Mouse (Mus musculus) spleen, embryonic (tissue): ENCODE results near the gene Gns.

Source experiments
- CTCF ChIA-PET: fragments of 350-600 bp; sonication (Branson Sonifier 250); formaldehyde crosslinking; loops from one replicate; lab custom pipeline; 2022; lab: Charles Lee

Gene Gns

DNA sequence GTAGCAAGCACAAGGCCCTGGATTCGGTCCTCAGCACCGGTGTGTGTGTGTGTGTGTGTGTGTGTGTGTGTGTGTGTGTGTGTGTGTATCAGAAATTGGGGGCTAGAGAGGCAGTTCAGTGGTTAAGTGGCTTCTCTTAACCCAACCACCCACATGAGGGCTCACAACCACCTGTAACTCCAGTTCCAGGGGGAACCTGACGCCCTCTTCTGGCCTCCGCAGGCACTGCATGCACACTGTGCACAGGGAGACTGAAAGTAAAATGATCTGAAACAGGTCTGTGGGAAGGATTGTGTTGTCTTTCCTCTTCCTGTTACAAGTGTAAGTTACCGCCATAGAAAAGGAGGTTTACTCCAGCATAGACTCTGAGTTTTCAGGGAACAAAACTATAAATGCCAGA, 62.2 kb downstream of the Gns start:
- CTCF ChIA-PET, result interaction anchor here (1.1 to 1.5 kb wide), 2 partner anchors 12 to 18 kb away, joined by 3 to 8 read pairs; no protein-coding TSS in a partner anchor

DNA sequence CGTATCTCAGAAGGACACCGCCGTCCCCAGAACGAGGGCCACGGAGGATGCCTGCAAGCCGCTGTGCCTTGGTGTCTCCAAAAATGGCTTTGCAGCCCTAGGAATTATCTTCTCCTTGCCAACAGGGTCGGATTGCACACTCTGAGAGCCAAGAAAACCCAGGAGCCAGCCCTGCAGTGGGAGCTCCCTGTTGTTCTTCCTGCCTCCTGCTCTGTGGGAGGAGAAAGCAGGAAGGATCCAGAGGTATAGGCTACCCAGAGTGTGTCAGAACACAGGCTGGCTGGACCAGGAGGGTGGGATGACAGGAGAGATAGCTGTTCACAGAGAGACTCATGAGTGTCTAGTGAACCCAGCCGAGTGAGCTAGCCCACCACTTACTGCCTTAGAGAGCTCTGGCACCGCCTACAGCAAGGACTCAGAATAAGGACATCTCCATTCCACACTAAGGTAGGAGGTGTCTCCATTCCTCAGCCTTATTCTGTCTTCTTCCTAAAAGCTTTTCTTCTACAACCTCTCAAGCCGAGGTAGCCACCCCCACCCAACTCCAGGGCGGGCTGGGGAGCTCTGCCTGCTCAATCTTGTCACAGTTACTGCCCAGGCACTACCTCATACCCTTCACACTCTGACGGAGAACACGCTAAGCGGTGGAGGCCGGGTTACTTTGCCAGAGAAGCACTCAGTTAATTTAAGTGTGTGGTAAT, 63.3 kb downstream of the Gns start:
- CTCF ChIA-PET, result interaction anchor here (0.9 to 1.5 kb wide), 3 partner anchors 9 to 19 kb away, joined by 3 to 8 read pairs (median 5); no protein-coding TSS in a partner anchor

DNA sequence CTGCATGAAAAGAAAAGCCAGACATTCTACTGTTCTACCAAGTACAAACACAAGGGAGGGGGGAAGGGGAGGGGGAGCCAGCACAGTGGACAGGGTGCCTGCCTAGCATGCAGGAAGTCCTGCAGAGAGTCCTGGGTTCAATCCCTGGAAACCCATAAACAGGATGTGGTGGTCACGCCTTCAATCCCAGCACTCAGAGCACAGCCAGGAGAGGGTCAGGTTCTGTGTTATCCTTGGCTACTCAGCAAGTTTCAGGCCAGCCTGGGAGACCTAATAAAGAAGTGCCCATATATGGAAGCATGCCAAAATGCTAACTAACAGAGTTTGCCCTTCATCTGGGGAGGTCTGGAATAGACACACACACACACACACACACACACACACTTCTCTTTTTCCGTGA, 64.2 kb downstream of the Gns start:
- CTCF ChIA-PET, result interaction anchor here (0.6 kb wide), 1 partner anchor 45 kb away, joined by 4 read pairs; no protein-coding TSS in a partner anchor

DNA sequence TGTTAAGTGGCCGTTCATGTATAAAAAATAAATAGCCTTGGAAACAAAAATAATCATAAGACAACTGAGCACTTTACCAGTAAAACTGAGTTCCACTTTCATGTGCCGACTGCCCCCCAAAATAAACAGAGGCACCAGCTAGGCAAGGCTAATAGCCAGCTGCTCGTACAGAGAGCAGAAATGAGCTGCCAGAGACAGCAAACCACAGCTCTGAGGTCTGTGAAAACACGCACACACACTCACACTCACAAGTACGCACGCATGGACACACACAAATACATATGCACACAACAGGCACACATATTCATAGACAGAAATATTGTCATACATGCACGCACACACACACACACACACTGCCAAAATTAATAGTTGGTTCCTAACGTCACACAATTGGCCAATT, 64.7 kb downstream of the Gns start:
- CTCF ChIA-PET, result interaction anchor here (0.6 to 1.2 kb wide), 3 partner anchors 44 to 1766 kb away, joined by 3 to 8 read pairs (median 4); no protein-coding TSS in a partner anchor

DNA sequence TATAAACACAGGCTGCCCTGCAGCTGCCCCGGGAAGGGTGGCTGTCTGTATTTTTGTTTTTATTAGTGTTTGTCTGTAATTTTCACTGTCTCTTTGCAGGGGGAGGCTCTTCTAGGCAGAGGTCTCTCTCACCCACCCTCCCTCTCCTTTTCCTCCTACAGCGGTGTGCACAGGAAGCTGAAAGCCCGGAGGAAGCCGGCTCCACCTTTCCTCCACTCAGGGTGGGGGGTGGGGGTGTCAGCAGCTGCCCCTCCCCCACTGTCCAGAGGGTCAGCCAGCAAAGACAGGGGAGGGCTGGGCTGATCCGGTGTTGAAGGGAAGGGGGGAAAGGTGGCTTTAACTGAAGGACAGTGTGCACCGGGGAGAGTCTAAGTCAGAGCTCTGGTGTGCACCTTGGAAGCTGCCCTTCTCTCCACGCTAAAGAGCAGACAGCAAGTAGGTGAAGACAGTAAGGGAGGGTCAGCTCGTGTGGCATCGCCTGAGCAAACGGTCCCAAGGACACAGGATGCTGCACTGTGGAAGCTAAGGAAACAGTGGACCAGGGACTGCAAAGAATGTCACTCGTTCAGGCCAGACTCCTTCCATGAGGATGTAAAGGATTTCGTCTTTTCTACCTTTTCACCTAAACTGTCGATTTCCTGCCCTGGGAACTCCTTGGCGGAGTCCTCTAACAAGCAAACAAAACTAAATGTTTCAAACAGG, 65.2 kb downstream of the Gns start:
- CTCF ChIA-PET, result interaction anchor here (0.6 to 1.2 kb wide), 2 partner anchors 85 to 1766 kb away, joined by 3 to 8 read pairs; no protein-coding TSS in a partner anchor

DNA sequence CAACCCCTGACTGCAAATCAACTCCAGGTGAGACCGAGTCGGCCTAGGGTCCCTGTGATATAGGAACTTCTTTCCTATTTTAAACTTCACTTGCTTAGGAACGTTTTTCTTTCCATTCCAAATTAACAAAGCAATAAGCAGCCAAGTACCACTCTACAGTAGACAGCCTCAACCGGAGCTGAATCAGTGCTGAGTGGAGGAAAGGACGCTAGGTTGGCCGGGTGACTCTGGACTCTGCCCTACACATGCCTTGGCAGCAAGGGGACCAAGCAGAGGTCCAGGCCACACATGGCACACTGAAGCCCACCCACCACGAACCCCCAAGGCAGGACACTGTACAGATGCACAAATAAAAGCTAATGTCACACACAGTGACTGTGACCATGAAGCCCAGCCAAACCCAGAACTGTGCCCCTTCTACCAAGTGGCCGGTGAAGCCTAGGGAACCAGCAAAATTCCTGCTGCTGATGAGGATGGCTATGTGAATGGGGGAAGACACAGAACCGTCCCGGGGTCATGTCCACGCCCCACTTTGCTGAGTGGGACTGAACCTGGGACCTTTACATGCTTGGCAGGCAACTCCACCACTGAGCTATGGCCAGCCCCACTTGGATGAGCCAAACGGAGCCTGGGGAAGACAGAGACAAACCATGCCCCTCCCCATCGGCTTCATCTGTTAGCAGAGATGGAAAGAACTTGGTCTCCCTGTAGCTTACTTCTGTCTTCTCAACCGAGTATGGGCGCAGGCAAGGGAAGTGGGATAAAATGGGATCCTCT, 66.1 kb downstream of the Gns start:
- CTCF ChIA-PET, result interaction anchor here (1.2 kb wide), 1 partner anchor 84 kb away, joined by 3 read pairs; no protein-coding TSS in a partner anchor

DNA sequence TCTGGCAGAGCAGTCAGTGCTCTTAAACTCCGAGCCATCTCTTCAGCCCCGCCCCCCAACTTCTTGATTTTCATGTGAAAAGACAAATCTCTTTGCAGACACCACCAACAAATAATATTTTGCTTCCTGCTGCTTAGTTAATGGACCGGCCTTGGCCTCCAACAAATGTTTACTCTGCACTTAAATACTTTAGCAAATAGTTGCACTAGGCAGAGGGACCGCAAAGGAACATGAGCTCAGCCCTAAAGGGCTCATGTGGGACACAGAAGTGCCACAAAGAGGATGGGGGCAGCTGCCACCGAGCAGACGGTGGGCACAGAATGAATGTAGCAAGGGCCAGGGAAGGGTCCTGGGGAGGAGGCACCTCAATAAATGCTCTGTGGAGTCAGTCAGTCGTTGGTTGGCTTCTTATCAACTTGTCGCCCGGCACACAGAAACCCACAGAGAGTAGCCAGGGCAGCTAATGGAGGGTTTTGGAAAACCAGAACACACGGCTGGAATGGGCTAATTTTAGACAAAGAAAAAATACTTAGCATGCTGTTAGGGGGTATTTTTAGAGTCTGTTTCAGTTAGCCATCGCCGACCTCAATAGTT, 67.2 kb downstream of the Gns start:
- CTCF ChIA-PET, result no interaction called here

DNA sequence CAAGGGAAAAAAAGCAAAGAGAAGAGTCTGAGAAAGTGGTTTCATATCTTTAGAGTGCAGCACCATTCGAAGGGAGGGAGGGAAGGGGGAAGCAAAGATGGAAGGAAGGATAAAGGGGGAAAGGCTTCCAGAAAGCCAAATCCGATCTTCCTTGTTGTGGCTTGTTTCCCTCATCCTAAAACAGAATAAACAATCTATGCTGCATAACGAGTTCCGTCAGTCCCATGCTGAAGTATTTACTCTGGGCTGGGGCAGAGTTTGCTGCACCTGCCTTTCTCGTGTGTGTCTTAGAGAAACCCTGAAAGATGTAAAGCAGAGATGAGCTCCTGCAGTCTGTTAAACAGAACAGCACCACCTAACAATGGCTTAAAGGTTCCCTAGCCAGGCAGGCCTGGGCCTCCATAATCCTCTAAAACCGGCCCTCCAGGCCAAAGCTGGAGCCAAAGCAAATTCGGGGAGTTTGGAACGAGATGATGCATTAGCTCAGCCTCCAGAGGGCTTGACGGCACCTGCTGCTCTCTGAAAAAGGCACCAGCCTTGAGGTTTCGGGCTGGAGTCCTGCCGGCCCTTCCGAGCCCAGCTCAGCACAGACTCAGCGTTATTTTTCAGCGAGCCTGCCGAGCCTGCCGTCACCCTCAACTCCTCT, 67.9 kb downstream of the Gns start:
- CTCF ChIA-PET, result interaction anchor here (0.6 kb wide), 1 partner anchor 13 kb away, joined by 4 read pairs; no protein-coding TSS in a partner anchor

DNA sequence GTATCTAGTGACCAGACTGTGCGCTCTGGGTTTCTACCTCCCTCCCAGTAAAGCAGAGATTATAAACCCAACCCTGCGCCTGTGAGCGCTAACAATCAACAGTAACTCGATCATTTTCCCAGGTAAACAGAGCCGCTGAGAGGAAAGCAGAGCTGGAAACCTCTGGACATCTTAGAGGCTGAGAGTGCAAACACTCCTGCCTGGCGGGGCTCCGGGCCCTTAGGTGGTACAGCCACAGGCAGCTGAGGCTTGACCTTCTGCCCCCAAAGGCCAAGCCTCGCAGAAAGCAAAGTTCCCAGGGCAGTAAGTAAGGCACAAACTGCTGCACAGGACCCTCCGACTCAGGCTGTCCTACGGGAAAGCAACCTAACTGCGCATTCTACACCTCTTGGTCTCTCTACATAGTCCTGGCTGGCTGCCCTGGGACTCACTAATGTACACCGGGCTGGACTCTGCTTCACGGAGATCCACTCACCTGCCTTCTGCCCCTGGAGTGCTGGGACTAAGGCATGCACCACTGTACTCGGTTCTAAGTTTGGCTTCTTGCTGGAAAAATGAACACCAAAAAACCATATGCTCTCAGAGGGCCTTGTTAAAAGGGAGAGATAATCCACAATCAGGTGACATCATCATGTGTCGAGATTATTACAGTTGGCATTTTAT, 69.7 kb downstream of the Gns start:
- CTCF ChIA-PET, result interaction anchor here (0.6 kb wide), 1 partner anchor 66 kb away, joined by 3 read pairs; no protein-coding TSS in a partner anchor

DNA sequence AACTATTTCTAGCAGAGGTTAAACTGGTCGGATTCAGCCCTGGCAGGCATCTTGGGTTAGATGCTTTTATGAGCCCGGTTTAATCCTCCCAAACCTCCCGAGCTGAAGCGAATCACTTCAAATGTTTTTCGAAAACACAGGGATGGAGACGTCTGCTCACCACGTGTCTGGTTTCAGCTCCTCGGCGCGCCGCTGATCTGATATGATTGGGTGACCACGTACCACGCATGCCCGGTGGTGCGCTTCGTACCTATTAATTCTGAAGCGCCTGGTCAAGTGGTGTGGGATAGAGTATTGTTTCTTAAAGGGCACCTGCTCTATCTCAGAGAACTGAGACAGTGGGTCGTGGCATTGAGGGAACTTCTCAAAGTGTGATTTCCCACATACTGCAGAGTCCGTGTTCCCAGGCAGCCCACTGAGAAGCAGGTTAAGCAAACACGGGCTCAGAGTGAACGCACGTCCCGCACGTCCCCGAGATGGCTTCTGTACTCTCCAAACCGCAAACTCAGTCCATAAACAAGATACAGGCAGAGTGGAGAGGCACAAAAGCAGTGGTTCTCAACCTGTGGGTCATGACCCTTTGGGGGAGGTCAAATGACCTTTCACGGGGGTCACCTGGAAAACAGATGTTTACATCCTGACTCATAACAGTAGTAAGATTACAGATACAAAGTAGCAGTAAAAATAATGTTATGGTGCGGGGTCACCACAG, 70.8 kb downstream of the Gns start:
- CTCF ChIA-PET, result interaction anchor here (0.6 kb wide), 1 partner anchor 36 kb away, joined by 3 read pairs; no protein-coding TSS in a partner anchor

DNA sequence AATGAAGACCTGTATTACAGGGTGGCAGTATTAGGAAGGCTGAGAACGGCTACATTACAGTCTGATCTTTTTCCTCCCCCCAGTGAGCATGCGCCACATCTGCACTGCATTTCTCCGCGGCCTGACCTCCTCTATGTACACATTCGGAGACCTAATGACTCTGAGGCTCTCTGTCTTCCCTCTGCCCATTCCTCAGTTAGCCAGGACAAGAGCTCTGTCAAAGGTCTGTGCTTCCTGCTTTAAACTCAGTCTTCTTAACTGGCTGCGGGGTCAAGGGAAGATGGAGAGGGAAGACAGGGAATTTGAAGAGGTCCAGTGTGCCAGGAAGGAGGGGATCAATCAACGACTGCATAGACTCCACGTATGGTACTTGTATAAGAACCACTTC, 71.4 kb downstream of the Gns start:
- CTCF ChIA-PET, result interaction anchor here (0.6 kb wide), 1 partner anchor 35 kb away, joined by 3 read pairs; no protein-coding TSS in a partner anchor

DNA sequence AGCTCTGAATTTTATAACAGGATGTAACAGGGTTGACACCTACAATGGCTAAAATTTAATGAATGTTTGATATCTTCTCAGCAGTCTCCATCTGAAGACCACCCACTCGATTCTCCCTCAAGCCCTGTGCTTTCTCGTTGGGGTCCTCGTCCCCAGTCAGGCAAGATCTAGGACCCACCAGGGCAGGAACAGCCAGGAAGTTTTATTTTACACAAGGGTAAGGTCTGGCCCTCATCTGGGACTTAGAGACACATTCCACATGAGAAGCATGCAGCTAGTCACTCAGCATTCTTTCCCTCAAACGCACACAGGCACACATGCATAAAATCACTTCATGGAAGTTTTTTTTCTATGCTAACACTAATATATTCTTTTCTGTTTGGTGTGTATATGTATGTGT, 71.8 kb downstream of the Gns start:
- CTCF ChIA-PET, result interaction anchor here (0.6 kb wide), 2 partner anchors 14 to 35 kb away, joined by 3 read pairs; no protein-coding TSS in a partner anchor

DNA sequence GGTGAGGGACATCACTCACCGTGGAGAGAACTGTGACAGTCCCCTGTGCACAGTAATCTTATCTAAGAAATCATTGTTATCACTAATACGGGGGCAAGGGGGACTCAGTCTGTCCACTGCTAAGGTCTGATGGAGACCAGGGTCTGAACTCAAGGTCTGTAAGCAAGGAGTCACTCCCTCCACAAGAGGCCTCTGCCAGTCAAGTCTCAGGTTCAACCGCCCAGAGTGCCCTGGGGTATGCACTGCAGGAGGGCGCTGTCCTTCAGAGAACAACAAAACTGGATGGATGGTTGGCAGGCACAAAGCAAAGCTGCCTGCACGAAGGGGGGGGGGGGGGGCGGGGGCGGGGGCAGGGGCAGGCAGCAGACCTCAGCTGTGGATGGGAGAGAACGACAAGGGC, 73.2 kb downstream of the Gns start:
- CTCF ChIA-PET, result no interaction called here

DNA sequence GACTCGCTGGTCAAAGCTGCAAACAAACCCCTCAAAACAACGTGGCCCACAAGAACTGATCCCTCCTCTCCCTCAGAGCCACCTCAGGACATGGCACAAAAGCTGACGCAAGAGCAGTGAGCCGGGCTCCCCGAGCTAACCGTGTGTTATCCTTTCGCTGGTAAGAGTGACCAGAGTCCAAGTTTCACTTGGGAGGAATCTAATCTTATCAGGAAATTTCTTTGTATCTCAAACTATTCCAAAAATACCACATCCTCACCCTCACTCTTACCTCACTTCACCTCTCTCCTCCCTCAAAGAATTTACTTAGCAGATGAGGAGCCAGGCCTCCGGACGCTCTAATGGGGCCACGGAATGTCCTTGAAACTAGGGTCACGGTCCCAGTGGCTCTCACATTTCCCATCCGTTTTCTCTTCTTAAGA, 74.4 kb downstream of the Gns start:
- CTCF ChIA-PET, result no interaction called here

DNA sequence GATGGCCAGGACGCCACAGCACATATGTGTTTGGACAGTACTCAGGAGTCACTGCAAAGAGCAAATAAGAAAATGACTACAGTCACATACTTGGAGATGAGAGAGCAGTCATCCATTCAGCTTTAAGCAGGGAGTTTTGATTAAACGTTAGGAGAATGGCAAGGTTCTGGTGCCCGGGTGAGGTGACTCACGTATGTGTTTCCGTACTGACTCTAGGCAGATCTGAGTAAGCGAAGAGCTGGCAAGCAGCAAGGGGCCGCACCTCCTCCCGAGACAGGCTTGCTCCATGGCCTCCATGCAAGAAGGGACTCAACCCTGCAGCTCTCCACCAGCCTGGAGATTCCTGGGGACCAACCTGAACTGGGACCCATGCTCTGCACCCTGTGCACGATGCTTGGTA, 78.9 kb downstream of the Gns start:
- CTCF ChIA-PET, result no interaction called here

DNA sequence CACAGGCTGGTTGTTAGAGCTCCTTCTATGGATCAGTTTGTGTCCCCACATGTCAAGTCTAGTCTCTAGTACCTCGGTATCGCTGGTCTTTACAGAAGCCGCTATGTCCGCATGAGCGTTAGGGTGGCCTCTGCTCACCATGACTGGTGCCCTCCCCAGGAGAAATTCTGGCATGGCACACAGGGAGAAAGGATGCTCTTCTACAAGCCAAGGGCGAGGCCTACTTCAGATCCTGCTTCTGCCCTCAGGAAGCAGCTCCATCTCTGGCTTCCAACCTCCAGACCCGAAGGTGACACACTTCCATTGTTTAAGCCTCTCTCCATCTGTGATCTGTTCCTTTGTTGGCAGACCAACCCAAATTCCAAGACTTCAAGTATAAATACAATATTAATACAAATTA, 79.3 kb downstream of the Gns start:
- CTCF ChIA-PET, result no interaction called here

DNA sequence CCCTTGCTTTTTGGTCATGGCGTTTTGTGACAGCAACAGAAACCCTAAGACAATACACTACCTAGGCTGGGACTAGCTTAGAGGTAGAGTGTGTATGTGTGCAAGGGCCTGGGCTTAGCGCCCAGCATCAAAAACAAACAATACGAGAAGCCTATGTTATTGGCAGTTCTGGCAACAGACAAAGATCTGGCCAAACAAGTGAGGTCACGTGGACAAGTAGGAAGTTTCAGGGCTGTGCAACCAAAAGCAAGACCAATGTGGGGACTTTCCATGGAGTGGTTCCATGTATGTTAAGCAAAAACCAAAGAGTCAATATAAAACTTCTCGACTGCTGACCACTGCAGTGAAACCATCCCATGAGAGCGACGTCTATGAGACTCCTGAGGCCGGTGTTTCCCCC, 80.9 kb downstream of the Gns start:
- CTCF ChIA-PET, result no interaction called here
